Mouse (Mus musculus): Measurements from ENCODE around the gene Tbx5. TPM values are rescaled to one million over a fixed set of nuclear protein-coding genes. Genes with fewer than 3 reads are reported as not detected.
"Not testable (repeated sequence)": the region's sequence is repeated elsewhere in the genome, so short reads cannot be mapped to it uniquely, and the experiment has no call there.

Tbx5 gene
- total RNA-seq, 2 experiments from 2014 or later, result 26.5 to 40.1 TPM

GRCm38 (mm10) chr5:119840404-119840803 is 7.9 kb downstream of the Tbx5 start:
- intact Hi-C loops (cut with DNase I), result no loop called here

GRCm38 (mm10) chr5:119841634-119842420 is 9.4 kb downstream of the Tbx5 start:
- DNase-seq, result no peak
- intact Hi-C loops (cut with DNase I), result no loop called here

More at GRCm38 (mm10) chr5:119840404-119840803, 7.9 kb downstream of the Tbx5 start:
- no peak for DNase-seq

- intact Hi-C loops (cut with DNase I), result no loop called here
- no peak for DNase-seq
Observed at GRCm38 (mm10) chr5:119842701-119843393, 10.4 kb downstream of the Tbx5 start.

GRCm38 (mm10) chr5:119843394-119843777 is 10.9 kb downstream of the Tbx5 start:
- intact Hi-C loops (cut with DNase I), result no loop called here
- DNase-seq, result no peak

DNA sequence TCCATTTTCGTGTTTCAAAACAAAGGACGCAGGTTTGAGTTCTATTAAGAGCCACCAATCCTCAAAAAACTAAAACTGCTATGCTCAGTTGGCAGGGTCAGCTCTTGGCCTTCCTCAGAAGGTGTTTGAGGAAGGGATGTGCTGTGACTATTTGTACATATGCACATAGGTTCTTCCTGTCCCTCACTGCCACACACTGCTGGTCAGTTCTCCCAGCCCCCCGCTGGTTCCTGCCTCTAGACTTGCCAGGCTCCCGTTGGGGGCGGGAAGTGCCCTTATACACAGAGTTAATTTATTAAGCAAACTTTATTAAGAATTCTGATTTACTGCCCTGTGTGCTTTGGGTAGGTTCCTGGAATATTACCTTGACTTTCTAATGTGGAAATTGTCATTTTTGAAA is 11.9 kb downstream of the Tbx5 start:
- intact Hi-C loops (cut with DNase I), result no loop called here
- DNase-seq, result no peak

DNA sequence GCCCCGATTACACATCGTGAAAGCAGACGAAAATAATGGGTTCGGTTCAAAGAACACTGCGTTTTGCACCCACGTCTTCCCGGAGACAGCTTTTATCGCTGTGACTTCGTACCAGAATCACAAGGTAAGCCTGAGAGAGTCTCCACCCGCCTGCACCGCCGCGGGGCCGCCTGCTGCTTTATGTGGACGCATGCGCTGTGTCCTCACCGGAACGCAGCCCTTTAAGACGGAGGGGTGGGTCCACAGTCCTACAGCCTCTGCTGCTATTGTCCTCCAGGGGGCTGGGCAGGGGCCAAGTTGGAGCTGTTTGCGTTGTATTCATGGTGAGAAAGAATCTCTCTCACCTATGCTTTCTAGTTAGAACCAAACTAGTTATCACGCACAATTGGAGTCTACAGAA is 12.5 kb downstream of the Tbx5 start:
- peak in 1 of 2 experiments; percentile 30 for DNase-seq
- intact Hi-C loops (cut with DNase I), result no loop called here

DNA sequence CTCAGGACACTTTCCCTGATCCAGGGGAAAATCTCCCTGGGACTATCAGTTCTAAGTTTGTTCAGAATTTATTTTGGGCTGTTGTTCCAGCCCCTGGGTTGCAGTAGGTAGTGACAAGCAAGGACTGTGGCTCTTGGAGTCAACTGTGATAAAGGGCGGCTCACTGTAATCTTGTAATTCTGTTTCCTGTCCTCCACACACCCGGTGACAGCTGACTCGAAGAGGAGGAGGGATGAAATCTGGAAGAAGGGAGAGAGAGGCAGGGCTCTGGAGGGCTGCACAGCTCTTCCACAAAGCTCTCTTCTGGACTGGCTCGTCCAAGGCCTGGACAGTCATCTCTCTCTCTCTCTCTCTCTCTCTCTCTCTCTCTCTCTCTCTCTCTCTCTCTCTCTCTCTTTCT is 24.6 kb downstream of the Tbx5 start:
- DNase-seq, result no peak
- intact Hi-C loops (cut with DNase I), result no loop called here

DNA sequence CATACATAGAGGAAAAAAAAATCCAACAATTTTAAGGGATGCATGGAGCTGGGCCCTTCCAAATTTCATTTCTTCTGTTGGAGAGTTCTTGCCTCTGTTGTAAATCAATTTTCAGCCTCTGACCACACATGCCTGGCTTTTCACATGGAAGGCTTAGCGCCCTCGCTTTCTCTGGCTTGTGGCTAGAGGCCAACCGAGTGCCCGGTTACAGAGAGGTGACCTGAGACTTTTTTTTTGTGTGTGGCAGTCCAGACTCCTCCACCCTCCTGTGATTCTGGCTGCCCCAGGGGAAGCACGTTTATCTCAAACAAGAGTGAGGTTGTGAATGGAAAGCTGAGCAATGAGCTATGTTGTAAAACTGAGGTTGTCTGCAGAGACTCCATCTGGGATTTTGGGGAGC is 28.8 kb downstream of the Tbx5 start:
- peak in 1 of 2 experiments; percentile 20 for DNase-seq
- intact Hi-C loops (cut with DNase I), result no loop called here

DNA sequence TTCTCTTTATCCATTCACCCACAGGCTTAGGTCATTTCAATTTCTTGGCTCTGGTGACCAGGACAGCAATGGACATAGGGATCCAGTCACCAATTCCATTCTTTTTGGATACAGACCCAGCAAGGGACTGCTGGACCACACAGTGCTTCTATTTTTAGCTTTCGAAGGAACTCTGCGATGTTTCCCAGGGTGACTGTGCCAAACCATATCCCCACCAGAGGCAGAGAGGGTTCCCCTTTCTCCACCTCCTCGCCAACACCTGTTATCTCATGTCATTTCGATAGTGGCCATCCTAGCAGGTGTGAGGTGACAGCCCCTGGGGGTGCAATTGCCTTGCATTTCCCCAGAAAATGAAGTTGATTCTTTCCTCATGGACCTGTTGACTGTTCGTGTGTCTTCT is 30.0 kb downstream of the Tbx5 start:
- DNase-seq, result no peak
- intact Hi-C loops (cut with DNase I), result no loop called here

DNA sequence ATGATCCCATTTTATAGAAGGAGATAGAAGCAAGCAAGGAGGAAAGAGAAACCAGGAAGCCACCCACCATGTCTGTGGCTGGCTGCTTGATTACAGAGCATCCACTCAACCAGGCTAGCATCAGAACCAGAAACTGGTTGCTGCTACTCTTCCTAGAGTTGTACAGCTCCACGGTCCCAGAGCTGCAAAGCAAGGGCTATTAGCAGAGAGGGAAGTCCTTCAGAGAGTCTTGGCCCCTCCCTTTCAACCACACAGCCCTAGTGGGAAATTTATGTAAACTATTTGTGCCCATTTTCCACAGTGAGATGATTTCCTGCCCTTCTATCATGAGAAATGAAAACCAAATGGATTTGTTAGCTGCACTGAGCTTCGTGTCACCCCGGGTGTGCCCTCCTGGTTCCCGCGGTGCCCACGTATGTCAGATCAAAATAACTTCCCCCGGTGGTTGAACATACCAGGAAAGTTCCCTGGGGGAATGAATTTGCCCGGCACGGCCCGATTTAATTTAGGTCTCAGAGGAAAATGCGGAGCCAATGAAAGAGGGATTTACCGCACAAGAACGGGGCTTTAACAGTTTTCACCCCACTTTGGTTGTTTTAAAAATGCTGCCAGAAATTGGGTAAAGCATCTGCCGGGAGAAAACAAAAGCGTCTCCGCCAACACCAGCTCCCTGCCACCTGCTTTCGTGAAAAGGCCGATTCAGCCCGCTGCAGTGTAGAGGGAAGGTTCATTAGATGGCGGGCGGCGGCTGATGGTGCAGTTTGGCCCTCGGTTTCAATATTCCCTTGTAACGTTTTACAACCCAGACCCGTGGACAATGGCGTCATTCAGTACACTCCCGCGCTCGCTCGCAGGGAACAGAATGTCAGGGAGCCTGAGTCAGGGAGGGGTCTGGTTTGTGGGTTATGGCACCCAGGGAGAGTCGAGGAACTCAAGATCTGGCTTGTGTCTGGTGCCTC is 34.1 kb downstream of the Tbx5 start:
- intact Hi-C loops (cut with DNase I), result no loop called here
- DNase-seq, result no peak

DNA sequence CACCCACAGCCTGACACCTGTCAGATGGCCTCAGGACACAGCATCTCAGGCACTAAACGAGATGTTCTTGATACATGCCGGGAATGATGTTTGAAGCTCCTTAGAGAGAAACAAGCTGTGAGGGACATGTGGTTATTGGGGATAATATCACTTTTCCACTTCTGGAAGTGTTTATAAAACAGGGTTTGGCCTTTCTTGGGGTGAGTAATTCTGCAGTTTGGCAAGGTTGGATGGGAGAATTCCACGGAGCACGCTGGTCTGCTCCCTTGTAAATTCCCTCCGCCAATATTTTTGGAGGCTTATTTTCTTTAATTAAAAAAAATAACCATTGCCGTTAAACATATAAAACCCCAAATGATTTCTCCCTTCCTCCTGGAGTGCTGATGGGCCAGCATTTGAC is 35.5 kb downstream of the Tbx5 start:
- intact Hi-C loops (cut with DNase I), result no loop called here
- no peak for DNase-seq

GRCm38 (mm10) chr5:119875421-119875820 is 43.0 kb downstream of the Tbx5 start:
- intact Hi-C loops (cut with DNase I), result no loop called here
- DNase-seq, result peak; percentile 30 to 35

GRCm38 (mm10) chr5:119877185-119877584 is 44.7 kb downstream of the Tbx5 start:
- peak; percentile 43 to 56 for DNase-seq
- intact Hi-C loops (cut with DNase I), result no loop called here

GRCm38 (mm10) chr5:119885595-119885994 is 53.1 kb downstream of the Tbx5 start:
- intact Hi-C loops (cut with DNase I), result no loop called here
- DNase-seq, result no peak

DNA sequence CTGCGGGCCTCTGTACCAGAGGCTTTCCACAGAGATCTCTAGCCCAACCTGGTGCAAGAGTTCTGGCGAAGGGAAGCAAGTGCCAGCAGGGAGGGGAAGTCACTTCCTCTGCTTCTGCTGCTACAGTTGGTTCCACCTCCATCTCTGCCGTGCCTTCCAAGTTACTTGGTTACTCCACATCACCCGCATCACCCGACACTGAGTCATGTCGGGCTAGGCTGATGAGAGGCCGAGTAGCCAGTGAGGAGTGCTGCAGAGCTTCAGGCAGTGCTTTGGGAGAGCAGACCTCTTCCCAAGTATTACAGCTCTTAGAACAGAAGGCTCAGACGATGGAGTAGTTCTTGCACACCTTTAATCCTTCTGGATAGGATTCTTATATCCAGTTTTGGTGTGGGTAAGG is 54.9 kb downstream of the Tbx5 start:
- intact Hi-C loops (cut with DNase I), result no loop called here
- DNase-seq, result no peak

DNA sequence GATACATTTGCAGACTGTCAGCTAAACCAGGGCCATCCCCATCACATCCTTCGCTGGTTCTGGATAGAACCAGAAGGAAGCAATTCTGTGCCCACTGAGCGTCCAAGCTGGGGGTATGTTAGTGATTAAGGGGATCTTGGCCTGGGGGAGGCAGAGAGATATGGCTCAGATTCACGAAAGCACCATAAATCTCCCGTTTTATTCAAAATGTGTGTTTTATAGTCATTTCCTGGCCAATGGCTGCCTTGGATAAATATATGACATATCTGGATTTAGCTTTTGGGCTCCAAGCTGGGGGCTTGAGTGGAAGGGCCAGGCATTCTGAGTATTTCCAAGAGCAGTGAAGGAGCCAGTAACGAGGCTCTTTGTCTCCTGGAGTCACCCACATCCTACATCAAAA is 59.5 kb downstream of the Tbx5 start:
- DNase-seq, result no peak
- intact Hi-C loops (cut with DNase I), result loop anchor here (2.0 kb wide), 1 partner anchor 15 kb away; no protein-coding TSS in a partner anchor

DNA sequence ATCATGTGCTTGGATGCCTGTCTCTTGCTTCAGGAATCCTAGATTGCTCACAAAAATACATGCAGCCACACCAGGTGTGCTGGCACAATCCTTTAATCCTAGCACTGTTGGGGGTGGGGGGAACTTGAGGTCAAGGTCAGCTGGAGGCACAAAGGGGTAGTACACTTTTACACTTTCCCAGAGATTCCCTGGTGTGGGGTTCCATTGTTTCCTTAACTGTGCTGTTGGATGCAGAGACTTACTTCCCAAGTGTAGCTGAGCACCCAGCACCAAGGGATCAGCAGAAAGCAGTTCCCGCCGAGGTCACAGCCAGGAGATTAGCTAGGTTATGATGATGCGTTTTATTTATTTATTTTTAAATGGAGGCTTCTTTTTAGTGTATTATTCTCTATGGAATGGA is 60.6 kb downstream of the Tbx5 start:
- no peak for DNase-seq
- intact Hi-C loops (cut with DNase I), result no loop called here

GRCm38 (mm10) chr5:119896605-119897004 is 64.1 kb downstream of the Tbx5 start:
- intact Hi-C loops (cut with DNase I), result no loop called here
- DNase-seq, result no peak

DNA sequence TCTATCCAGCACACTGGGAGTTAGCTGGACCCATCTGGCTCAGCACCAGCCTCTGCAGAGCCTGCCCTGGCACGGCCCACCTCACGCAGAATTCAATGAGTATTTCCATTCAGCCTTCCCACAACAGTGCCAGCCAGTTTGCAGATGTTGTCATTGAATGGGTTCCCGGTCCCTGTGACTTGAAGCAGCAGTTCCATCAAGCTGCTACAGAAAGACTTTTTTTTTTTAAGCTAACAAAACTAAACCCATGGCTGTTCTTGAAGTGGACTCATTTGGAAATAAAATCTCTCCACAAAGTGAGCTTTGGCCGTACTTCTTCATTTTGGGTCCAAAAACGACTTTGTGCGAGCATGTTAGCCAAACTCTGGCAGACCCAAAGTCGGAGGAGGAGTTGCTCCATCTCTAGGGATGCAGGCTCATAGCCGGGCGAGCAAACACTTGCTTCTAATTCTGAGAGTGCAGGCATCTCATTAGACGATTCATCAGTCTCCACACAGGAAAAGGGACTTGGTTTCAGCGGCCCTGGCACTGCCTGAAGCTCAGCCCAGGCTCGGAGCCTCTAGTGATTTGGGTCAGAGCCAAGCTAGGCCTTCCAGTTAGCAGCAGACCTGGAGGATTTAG is 84.2 kb downstream of the Tbx5 start:
- intact Hi-C loops (cut with DNase I), result no loop called here
- DNase-seq, result peak; percentile 17 to 23

- intact Hi-C loops (cut with DNase I); DNase-seq: not testable (repeated sequence)
Observed at GRCm38 (mm10) chr5:119918381-119918780, 85.9 kb downstream of the Tbx5 start.

GRCm38 (mm10) chr5:119920941-119921340 is 88.5 kb downstream of the Tbx5 start:
- no peak for DNase-seq
- intact Hi-C loops (cut with DNase I), result no loop called here
